Mouse (Mus musculus) erythroblast, embryonic 14.5 days (primary cell): ENCODE results near the gene Jam2. TPM values are rescaled to one million over a fixed set of nuclear protein-coding genes. Genes with fewer than 3 reads are reported as not detected.

Experiments
- H3K27me3 ChIP-seq: 2 replicates; pipeline ENCODE4 v1.6.1; 2012; ENCODE audit warnings: inconsistent platforms; ENCODE audit not compliant: control insufficient read depth
- H3K36me3 ChIP-seq: 2 replicates; pipeline ENCODE4 v1.6.1; 2012; ENCODE audit warnings: mild to moderate bottlenecking, inconsistent platforms; ENCODE audit not compliant: control insufficient read depth
- H3K4me1 ChIP-seq: 2 replicates; pipeline ENCODE4 v1.6.1; 2012; ENCODE audit warnings: inconsistent platforms; ENCODE audit not compliant: control insufficient read depth
- H3K4me3 ChIP-seq: replicated peaks from 2 replicates; pipeline ENCODE3; 2012; ENCODE audit warnings: moderate library complexity, mild to moderate bottlenecking, inconsistent platforms
- H3K9me3 ChIP-seq: 2 replicates; pipeline ENCODE4 v1.6.1; 2012; ENCODE audit warnings: low read length, inconsistent platforms, mixed read lengths; ENCODE audit not compliant: control insufficient read depth
- GATA1 ChIP-seq: IDR thresholded peaks from 2 replicates; pipeline ENCODE4 v1.6.1; 2012; ENCODE audit warnings: low read length, inconsistent platforms, mixed read lengths
- TAL1 ChIP-seq: IDR thresholded peaks from 3 replicates; pipeline ENCODE4 v1.6.1; 2012; ENCODE audit warnings: low read length, inconsistent platforms, mixed read lengths
- polyA plus RNA-seq: library from polyadenylated mRNA; stranded (reverse); fragments of >175 nt; gene quantifications from 2 replicates; pipeline ENCODE4 v1.2.3, GENCODE M21; 2012

Jam2 gene
- polyA plus RNA-seq, 1 experiment, result not detected

DNA sequence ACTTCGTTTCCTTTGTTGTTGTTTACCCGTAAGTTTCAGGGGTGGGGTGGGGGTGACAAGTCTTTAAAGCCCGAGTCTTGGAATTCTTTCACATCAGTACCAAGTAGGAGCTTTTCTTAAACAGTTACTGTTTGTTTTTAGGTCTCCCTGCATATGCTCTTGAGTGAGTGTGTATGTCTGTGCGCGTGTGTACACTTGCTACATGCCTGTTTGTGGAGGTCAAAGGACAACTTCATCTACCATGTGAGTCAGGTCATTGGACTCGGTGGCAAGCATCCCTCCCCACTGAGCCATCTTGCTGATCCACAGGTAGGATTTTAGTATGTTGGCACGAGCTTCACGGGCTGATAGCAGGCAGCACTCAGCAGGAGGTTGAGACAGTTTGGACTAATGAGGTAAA is 99.9 kb downstream of the Jam2 start:
- H3K9me3 ChIP-seq, result no peaks in the 10 kb centered on the region

DNA sequence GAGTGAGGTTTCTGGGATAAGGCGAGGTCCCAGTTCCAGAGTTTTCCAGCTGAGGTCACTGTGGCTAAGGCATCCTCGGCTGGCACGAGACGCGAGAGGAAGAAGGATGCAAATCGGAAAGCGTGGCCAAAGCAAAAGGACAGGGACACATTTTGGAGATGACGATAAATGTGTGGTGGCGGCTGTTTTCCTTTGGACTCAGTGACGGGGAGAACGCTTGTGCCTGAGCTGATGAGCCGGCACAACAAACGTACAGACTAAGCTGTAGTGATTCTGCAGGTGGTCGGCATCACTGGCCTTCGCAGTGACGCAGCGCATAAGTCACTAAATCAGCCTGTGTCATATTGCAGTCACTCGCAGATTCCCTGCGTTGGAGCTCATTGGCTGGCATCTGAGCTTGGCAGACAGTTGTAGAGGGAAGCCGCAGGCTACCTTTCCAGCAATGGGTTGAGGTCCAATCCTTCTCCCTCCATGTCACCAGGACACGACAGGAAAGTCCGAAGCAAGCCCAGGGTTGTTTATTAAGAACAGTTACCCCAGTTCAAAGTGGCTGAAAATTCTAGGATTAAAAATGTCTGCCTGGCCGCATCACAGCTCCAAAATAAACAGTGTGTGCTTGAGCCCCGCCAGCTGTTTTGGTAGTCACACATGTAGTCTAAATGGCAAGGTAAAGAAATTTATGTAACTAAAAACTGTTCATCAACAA is 101.2 kb downstream of the Jam2 start:
- Histone ChIP-seq H3K36me3 (no peaks in the 10 kb centered on the region), H3K4me1 (no peaks in the 10 kb centered on the region), H3K4me3 (no peak overlapping the region), H3K9me3 (no peaks in the 10 kb centered on the region), H3K27me3 (no peaks in the 10 kb centered on the region)
- TF ChIP-seq GATA1, result no peak
- TF ChIP-seq TAL1, result no peak

More for the DNA sequence above, 99.9 kb downstream of the Jam2 start:
- Histone ChIP-seq H3K4me1 (no peaks in the 10 kb centered on the region), H3K27me3 (no peaks in the 10 kb centered on the region), H3K36me3 (no peaks in the 10 kb centered on the region), H3K4me3 (no peak overlapping the region)
- TF ChIP-seq GATA1, result no peak
- TF ChIP-seq TAL1, result no peak

Other genes with a start within 250 kb of the Jam2 start
- gene Mrpl39, start 38.4 kb upstream of the Jam2 start, polyA plus RNA-seq, result 8.5 and 14.3 TPM in 2 replicates
- gene Gabpa, start 60.8 kb downstream of the Jam2 start, polyA plus RNA-seq, result 0.27 and 0.30 TPM in 2 replicates
- 3.7 and 4.3 TPM in 2 replicates for gene Atp5j, start 61.5 kb downstream of the Jam2 start, polyA plus RNA-seq